Mouse (Mus musculus) ES-E14 (cell line): Measurements from ENCODE around the gene E330034G19Rik. TPM values are rescaled to one million over a fixed set of nuclear protein-coding genes. Genes with fewer than 3 reads are reported as not detected.
"Not testable (repeated sequence)": the region's sequence is repeated elsewhere in the genome, so short reads cannot be mapped to it uniquely, and the experiment has no call there.

ENCODE experiments used
- DNase-seq: peaks from one replicate; pipeline ENCODE4 v3.0.0-alpha.2; 2013; ENCODE audit warnings: low read depth, low spot score
- H3K27ac ChIP-seq: 2 replicates; pipeline ENCODE4 v1.5.1; 2012; ENCODE audit warnings: low read depth, mild to moderate bottlenecking, low read length, moderate library complexity, mixed read lengths; ENCODE audit not compliant: poor library complexity, insufficient read depth, severe bottlenecking
- H3K36me3 ChIP-seq: 2 replicates; pipeline ENCODE4 v1.6.1; 2012; ENCODE audit warnings: mild to moderate bottlenecking, low read length, moderate library complexity, mixed read lengths; ENCODE audit not compliant: control insufficient read depth, poor library complexity, insufficient read depth, severe bottlenecking
- H3K4me1 ChIP-seq, 2 experiments: fragments of 150-350 bp in 1 of 2; sonication (generic) in 1 of 2; 2 replicates each; pipeline ENCODE4 v1.6.1; 2012; ENCODE audit warnings: low read length in 2 of 2, mild to moderate bottlenecking in 1 of 2, mixed read lengths in 1 of 2; ENCODE audit not compliant: control insufficient read depth in 2 of 2, insufficient read depth in 2 of 2, poor library complexity in 1 of 2
- H3K4me3 ChIP-seq, 2 experiments: fragments of 150-350 bp in 1 of 2; sonication (generic) in 1 of 2; 2 replicates each; pipeline ENCODE4 v1.5.1; 2012; ENCODE audit warnings: low read length in 2 of 2, low read depth in 1 of 2, mild to moderate bottlenecking in 1 of 2, mixed read lengths in 1 of 2; ENCODE audit not compliant: insufficient read depth in 1 of 2, poor library complexity in 1 of 2, severe bottlenecking in 1 of 2
- H3K9ac ChIP-seq: 2 replicates; pipeline ENCODE4 v1.6.1; 2012; ENCODE audit warnings: low read depth, mild to moderate bottlenecking, low read length, mixed read lengths; ENCODE audit not compliant: poor library complexity, insufficient read depth, severe bottlenecking
- H3K9me3 ChIP-seq: fragments of 150-350 bp; sonication (generic); 2 replicates; pipeline ENCODE4 v1.6.1; 2012; ENCODE audit warnings: low read depth, mild to moderate bottlenecking, low read length; ENCODE audit not compliant: control insufficient read depth, insufficient read depth
- CHD2 ChIP-seq: IDR thresholded peaks from 2 replicates; pipeline ENCODE4 v1.6.1; 2014; ENCODE audit warnings: mild to moderate bottlenecking, low read depth, low read length, inconsistent platforms
- HCFC1 ChIP-seq: IDR thresholded peaks from 2 replicates; pipeline ENCODE4 v1.6.1; 2012; ENCODE audit warnings: low read length, inconsistent platforms, borderline replicate concordance; ENCODE audit not compliant: insufficient read depth
- MAFK ChIP-seq: IDR thresholded peaks from 2 replicates; pipeline ENCODE4 v1.6.1; 2014; ENCODE audit warnings: mild to moderate bottlenecking, low read depth, low read length, inconsistent platforms; ENCODE audit not compliant: insufficient read depth
- ZC3H11A ChIP-seq: IDR thresholded peaks from 2 replicates; pipeline ENCODE4 v1.6.1; 2012; ENCODE audit warnings: low read depth, mild to moderate bottlenecking, inconsistent platforms, low read length, borderline replicate concordance
- ZNF384 ChIP-seq: IDR thresholded peaks from 2 replicates; pipeline ENCODE4 v1.6.1; 2012; ENCODE audit warnings: low read depth, low read length, inconsistent platforms
- in situ Hi-C, 2 experiments: fragments of 600-800 bp; cut with MboI; formaldehyde crosslinking; loops; one replicate each; pipeline ENCODE4 v1.15.1; 2025; ENCODE audit warnings: low sequenced_read_pairs in 2 of 2, inconsistent platforms in 1 of 2; ENCODE audit not compliant: unreplicated experiment in 2 of 2
- total RNA-seq: library from RNA; depleted of rRNA; stranded (reverse); fragments of 300-350 nt; gene quantifications from 2 replicates; pipeline ENCODE4 v1.2.3, GENCODE M21; 2012

The E330034G19Rik gene
- total RNA-seq, 1 experiment = not detected

GRCm38 (mm10) chr14:24282276-24282675, 10.7 kb upstream of the E330034G19Rik start:
- no peaks in the 10 kb centered on the region for H3K4me1 ChIP-seq
- no peaks in the 10 kb centered on the region for H3K9me3 ChIP-seq
- no peaks in the 10 kb centered on the region for H3K36me3 ChIP-seq
- TF ChIP-seq MAFK = no peak
- TF ChIP-seq HCFC1 = no peak
- TF ChIP-seq ZNF384 = no peak
- TF ChIP-seq ZC3H11A = no peak
- TF ChIP-seq CHD2 = no peak
- no peak for DNase-seq
- in situ Hi-C loops = loop anchor here (10.0 to 25.0 kb wide), 4 partner anchors 217 to 595 kb away; no protein-coding TSS in a partner anchor
- H3K27ac ChIP-seq = no peak overlapping the region
- H3K9ac ChIP-seq = no peak overlapping the region
- no peak overlapping the region for H3K4me3 ChIP-seq

- Histone ChIP-seq H3K9me3 (no peaks in the 10 kb centered on the region), H3K9ac (no peak overlapping the region), H3K36me3 (no peaks in the 10 kb centered on the region), H3K4me1 (no peaks in the 10 kb centered on the region), H3K4me3 (no peak overlapping the region), H3K27ac (no peak overlapping the region)
- DNase-seq = no peak
- TF ChIP-seq HCFC1 (no peak), CHD2 (no peak), ZNF384 (no peak), MAFK (no peak), ZC3H11A (no peak)
- in situ Hi-C loops = loop anchor here (10.0 to 25.0 kb wide), 4 partner anchors 221 to 599 kb away; no protein-coding TSS in a partner anchor
These were observed 6.9 kb upstream of the E330034G19Rik start for GRCm38 (mm10) chr14:24286136-24286535.

- DNase-seq = no peak
- Histone ChIP-seq H3K4me1 (no peaks in the 10 kb centered on the region), H3K27ac (no peak overlapping the region), H3K9me3 (no peaks in the 10 kb centered on the region), H3K4me3 (no peak overlapping the region), H3K9ac (no peak overlapping the region), H3K36me3 (no peaks in the 10 kb centered on the region)
- in situ Hi-C loops = loop anchor here (25.0 kb wide), 3 partner anchors 228 to 603 kb away; no protein-coding TSS in a partner anchor
- TF ChIP-seq HCFC1 (no peak), ZC3H11A (no peak), ZNF384 (no peak), MAFK (no peak), CHD2 (no peak)
These were observed 2.3 kb upstream of the E330034G19Rik start for GRCm38 (mm10) chr14:24290726-24291125.

DNA sequence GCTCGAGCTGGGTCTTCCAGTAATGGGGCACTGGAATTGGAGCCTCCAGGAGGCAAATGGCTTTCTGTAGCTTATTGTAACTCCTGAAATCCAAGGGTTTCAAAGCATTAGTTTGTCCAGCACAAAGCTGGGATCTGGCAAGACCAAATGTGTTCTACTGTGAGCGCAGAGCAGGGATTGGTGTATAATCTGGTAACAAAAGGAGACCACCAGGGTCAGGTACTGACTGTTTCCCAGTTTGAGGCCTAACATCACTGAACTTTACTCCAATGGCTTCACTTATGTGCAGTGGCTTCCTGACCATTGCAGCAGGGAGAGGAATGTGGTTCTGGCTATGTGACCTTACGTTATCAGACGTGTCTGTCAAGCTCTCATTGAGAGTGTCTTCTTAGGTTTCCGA, 617 bp downstream of the E330034G19Rik start:
- no peaks in the 10 kb centered on the region for H3K9me3 ChIP-seq
- no peak overlapping the region for H3K27ac ChIP-seq
- no peaks in the 10 kb centered on the region for H3K4me1 ChIP-seq
- H3K4me3 ChIP-seq = no peak overlapping the region
- in situ Hi-C loops = loop anchor here (25.0 kb wide), 3 partner anchors 231 to 606 kb away; no protein-coding TSS in a partner anchor
- H3K36me3 ChIP-seq = no peaks in the 10 kb centered on the region
- no peak for DNase-seq
- no peak overlapping the region for H3K9ac ChIP-seq
- no peak for TF ChIP-seq MAFK
- TF ChIP-seq ZC3H11A = no peak
- TF ChIP-seq ZNF384 = no peak
- TF ChIP-seq CHD2 = no peak
- TF ChIP-seq HCFC1 = no peak

DNA sequence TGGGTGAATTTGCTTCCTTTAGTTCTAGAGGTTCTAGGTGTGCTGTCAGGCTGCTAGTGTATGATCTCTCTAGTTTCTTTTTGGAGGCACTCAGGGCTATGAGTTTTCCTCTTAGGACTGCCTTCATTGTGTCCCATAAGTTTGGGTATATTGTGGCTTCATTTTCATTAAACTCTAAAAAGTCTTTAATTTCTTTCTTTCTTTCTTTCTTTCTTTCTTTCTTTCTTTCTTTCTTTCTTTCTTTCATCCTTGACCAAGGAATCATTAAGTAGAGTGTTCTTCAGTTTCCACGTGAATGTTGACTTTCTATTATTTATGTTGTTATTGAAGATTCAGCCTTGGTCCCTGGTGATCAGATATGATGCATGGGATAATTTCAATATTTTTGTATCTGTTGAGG, 9.1 kb downstream of the E330034G19Rik start:
- H3K36me3 ChIP-seq, H3K4me3 ChIP-seq, H3K9me3 ChIP-seq, DNase-seq, H3K27ac ChIP-seq, in situ Hi-C loops, H3K9ac ChIP-seq, H3K4me1 ChIP-seq: not testable (repeated sequence)
